Mouse (Mus musculus): ENCODE results near the gene Snf8. TPM values are rescaled to one million over a fixed set of nuclear protein-coding genes. Genes with fewer than 3 reads are reported as not detected.
A peak's percentile ranks its signal among the peaks of the same experiment; 100 is the strongest.

Gene Snf8
- polyA plus RNA-seq, 1 experiment from 2014 or later, result 97.8 TPM

DNA sequence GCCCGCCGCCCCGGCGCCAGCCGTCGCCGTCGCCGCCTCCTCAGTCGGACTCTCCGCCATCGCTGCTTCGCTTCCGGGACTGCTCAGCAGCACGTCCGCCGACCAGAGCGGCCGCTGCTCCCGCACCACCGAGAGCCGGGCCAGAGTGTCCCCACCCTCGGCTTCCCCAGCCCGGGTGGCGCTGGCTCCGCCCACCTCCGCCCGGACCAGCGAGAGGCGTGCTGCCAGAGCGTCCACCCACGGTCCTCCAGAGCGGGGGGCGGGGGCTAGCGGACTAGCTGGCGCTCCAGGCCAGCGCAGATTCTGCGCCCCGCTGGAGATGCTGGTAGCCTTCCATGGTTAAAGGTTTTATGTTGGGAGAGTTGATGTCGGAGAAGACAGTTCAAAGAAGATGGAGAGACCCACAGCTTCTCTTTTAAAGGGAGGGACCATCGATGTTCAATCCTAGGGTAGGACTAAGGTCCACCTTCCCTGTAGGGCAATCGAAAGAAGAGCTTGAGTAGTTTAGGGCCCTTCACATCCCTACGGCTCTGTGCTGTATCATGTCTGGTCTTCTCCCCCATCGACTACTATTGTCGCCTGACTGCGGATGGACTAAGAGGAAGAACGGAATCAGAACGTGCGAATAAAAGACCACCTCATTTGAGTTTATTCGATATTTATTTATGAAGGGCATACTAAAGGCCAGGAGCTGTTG, 30.7 kb downstream of the Snf8 start, which contains the start of gene Ube2z:
Gene Ube2z (minus strand): TSS at position 174 of the 697 bp plus-strand sequence.
- 4% methylated on average over 45 of the region's 50 CpGs for WGBS
- H3K4me1 ChIP-seq (ENCODE audit: control insufficient read depth, insufficient read depth, low read length), result peaks cover 21% of the 10 kb centered on the region
- H3K27me3 ChIP-seq (replicated peaks; ENCODE audit: control insufficient read depth, insufficient read depth, low read length), result no peaks in the 10 kb centered on the region
- H3K27ac ChIP-seq (ENCODE audit: low read length), result peak within 1 kb of the TSS; percentile 87
- peaks cover 8% of the 10 kb centered on the region for H3K36me3 ChIP-seq (ENCODE audit: control insufficient read depth, insufficient read depth, low read length)
- H3K4me3 ChIP-seq (ENCODE audit: low read length), result peak within 1 kb of the TSS; percentile 93
- H3K4me2 ChIP-seq (ENCODE audit: low read depth, low read length), result peak within 1 kb of the TSS; percentile 66
- H3K9me3 ChIP-seq (ENCODE audit: control insufficient read depth, low read length), result no peaks in the 10 kb centered on the region
- H3K9ac ChIP-seq (ENCODE audit: low read depth, low read length), result peak within 1 kb of the TSS; percentile 90
- ATAC-seq, result peak; percentile 99

DNA sequence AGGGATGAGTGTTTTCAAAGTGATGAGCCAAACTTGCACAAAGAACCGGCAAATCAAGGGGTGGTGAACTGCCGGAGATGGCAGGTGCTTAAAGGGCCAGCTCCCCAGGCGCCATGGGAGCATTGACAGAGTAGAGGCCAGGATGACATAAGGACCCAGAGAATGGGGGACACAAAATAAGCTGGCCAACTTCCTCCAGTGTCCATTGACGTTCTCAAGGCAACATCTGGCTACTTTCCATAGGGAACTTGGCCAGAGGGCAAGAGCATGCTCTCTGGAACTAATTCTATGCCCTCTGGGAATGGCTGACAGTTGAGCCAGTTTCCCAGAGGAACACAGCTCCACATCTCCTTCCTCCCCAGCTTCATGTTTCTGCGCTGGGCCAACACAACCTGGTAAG, 33.5 kb downstream of the Snf8 start:
- no peak overlapping the region for H3K4me2 ChIP-seq (ENCODE audit: low read depth, low read length)
- WGBS, result 69% methylated on average over 5 of the region's 5 CpGs
- no peak for ATAC-seq
- no peak overlapping the region; the same call in 1 of the 2 replicates for H3K27ac ChIP-seq (ENCODE audit: low read length)
- H3K4me3 ChIP-seq (ENCODE audit: low read length), result no peak overlapping the region
- H3K4me1 ChIP-seq (ENCODE audit: control insufficient read depth, insufficient read depth, low read length), result peaks cover 16% of the 10 kb centered on the region
- no peak overlapping the region for H3K9ac ChIP-seq (ENCODE audit: low read depth, low read length)
- peaks cover 7% of the 10 kb centered on the region; the same call in 1 of the 2 replicates for H3K36me3 ChIP-seq (ENCODE audit: control insufficient read depth, insufficient read depth, low read length)
- no peaks in the 10 kb centered on the region for H3K9me3 ChIP-seq (ENCODE audit: control insufficient read depth, low read length)
- no peaks in the 10 kb centered on the region for H3K27me3 ChIP-seq (replicated peaks; ENCODE audit: control insufficient read depth, insufficient read depth, low read length)

DNA sequence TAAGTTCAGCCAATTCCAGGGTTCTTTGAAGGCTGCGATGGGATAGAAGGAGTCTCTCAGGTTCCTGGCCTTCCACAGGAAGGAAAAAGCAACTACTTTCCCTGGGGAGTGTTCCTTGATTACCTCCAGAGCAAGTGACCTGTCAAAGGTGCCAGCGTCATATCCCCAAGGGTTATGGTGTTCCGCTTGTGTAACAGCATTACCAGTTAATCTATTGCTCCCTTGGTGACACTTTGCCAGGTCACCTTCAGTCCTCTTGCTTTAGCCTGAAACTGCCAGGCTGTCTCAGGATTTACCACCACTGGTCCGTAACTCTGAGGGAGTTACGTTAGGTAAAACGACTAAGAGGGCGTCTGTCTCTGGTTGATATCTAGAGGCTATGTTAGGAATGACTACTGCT, 35.7 kb downstream of the Snf8 start:
- Histone ChIP-seq H3K4me3 (ENCODE audit: low read length) (no peak overlapping the region), H3K9ac (ENCODE audit: low read depth, low read length) (no peak overlapping the region), H3K4me1 (ENCODE audit: control insufficient read depth, insufficient read depth, low read length) (peaks cover 12% of the 10 kb centered on the region; the same call in 1 of the 2 replicates), H3K27me3 (replicated peaks; ENCODE audit: control insufficient read depth, insufficient read depth, low read length) (no peaks in the 10 kb centered on the region), H3K4me2 (ENCODE audit: low read depth, low read length) (no peak overlapping the region), H3K36me3 (ENCODE audit: control insufficient read depth, insufficient read depth, low read length) (peaks cover 7% of the 10 kb centered on the region; the same call in 1 of the 2 replicates), H3K9me3 (ENCODE audit: control insufficient read depth, low read length) (no peaks in the 10 kb centered on the region), H3K27ac (ENCODE audit: low read length) (no peak overlapping the region)
- WGBS, result 92% methylated on average over 7 of the region's 7 CpGs
- no peak for ATAC-seq

DNA sequence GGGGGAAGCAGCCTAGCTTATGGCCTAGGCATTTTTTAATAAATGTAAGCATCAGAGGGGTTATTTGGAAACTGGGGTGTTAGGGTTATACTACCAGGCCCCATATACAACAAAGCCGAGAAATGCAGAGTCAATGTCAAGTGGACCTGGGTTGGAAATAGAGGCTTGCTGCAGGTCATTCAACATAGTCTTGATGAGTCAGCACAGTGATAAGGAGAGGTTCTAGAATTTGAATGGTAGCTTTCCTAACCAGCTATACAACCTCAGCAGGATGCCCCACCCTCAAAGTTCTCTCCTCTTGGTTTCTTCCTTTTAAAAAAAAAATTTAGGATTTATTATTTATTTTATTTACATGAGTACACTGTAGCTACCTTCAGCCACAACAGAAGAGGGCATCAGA, 36.3 kb downstream of the Snf8 start:
- no peak for ATAC-seq
- 87% methylated on average over 1 of the region's 1 CpGs for WGBS
- H3K4me1 ChIP-seq (ENCODE audit: control insufficient read depth, insufficient read depth, low read length), result peaks cover 6% of the 10 kb centered on the region; the same call in 1 of the 2 replicates
- no peak overlapping the region for H3K9ac ChIP-seq (ENCODE audit: low read depth, low read length)
- no peak overlapping the region for H3K4me2 ChIP-seq (ENCODE audit: low read depth, low read length)
- no peaks in the 10 kb centered on the region for H3K9me3 ChIP-seq (ENCODE audit: control insufficient read depth, low read length)
- no peaks in the 10 kb centered on the region for H3K27me3 ChIP-seq (replicated peaks; ENCODE audit: control insufficient read depth, insufficient read depth, low read length)
- H3K27ac ChIP-seq (ENCODE audit: low read length), result no peak overlapping the region
- H3K36me3 ChIP-seq (ENCODE audit: control insufficient read depth, insufficient read depth, low read length), result peaks cover 7% of the 10 kb centered on the region; the same call in 1 of the 2 replicates
- no peak overlapping the region for H3K4me3 ChIP-seq (ENCODE audit: low read length)

DNA sequence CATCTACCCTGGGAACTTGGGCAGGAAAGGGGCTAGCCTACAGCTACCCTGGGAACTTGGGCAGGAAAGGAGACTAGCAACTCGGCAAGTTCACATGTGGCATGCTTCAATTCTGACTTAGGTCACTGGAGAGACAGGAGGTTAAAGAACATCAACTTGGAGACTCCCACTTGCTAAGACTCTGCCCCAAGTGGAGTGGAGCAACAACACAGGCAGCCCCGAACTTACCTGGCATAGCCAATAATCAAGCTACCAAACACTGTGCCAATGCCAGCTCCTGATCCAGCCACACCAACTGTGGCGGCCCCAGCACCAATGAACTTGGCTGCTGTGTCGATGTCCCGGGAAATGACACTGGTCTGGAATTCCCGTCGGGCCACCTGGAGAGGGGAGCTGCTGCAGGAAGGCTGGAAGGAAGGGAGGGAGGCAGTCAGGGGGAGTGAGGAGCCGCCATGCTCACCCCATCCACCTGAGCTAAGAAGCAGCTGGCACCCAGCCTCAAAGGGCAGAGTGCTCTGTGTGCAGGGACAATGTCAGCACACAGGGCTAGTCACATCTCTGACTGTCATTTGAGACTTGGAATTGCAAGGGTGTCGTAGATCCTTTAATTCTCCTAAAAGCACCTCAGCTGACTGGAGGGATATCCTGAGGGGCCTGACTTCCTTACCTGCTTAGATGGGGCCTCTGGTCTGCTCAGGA, 38.8 kb downstream of the Snf8 start:
- no peak overlapping the region for H3K27ac ChIP-seq (ENCODE audit: low read length)
- H3K36me3 ChIP-seq (ENCODE audit: control insufficient read depth, insufficient read depth, low read length), result peaks cover 7% of the 10 kb centered on the region; the same call in 1 of the 2 replicates
- H3K27me3 ChIP-seq (replicated peaks; ENCODE audit: control insufficient read depth, insufficient read depth, low read length), result no peaks in the 10 kb centered on the region
- H3K9ac ChIP-seq (ENCODE audit: low read depth, low read length), result peak overlapping the region; percentile 89; the same call in 1 of the 2 replicates
- peak overlapping the region; percentile 59 for H3K4me2 ChIP-seq (ENCODE audit: low read depth, low read length)
- WGBS, result 81% methylated on average over 9 of the region's 9 CpGs
- ATAC-seq, result no peak
- H3K4me3 ChIP-seq (ENCODE audit: low read length), result peak overlapping the region; percentile 83
- peaks cover 6% of the 10 kb centered on the region; the same call in 1 of the 2 replicates for H3K4me1 ChIP-seq (ENCODE audit: control insufficient read depth, insufficient read depth, low read length)
- no peaks in the 10 kb centered on the region for H3K9me3 ChIP-seq (ENCODE audit: control insufficient read depth, low read length)

DNA sequence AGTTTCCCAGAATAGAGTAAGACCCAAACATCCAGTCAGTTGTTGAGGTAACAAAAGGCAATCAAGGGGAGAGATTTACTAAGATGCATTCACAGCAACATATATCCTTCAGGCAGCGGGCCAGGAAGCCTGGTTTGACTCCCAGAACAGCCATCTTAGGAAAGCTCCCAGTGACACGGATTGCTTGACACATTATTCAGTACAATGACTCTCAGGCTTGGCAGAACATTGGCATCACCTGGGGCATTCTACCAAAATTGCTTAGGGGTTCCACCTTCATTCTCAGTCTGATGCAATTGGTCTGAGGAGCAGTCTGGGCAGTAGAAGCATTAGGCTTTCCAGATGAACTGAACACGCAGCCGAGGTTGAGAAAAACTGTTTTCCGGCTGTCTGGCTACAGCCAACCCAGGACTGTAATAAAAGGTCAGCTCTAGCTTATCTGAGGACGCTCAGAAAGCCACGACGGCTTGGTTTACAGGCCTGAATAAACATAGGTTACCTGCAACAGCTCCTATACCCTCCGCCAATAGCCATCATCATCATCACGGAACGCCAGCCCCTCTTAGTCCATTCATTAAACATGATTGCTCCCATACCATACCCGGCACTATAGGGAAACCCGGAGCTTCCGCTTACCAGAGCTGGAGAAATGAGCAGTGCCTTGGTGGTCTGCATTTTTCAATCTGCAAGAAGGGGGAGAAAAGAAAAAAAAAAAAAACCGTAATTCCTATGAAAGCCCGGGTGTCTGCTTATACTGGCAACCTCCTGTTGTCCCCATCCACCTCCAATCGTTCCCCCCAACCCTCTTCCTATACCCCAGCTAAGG, 39.9 kb downstream of the Snf8 start:
- Histone ChIP-seq H3K4me3 (ENCODE audit: low read length) (peak overlapping the region; percentile 83), H3K4me1 (ENCODE audit: control insufficient read depth, insufficient read depth, low read length) (peaks cover 6% of the 10 kb centered on the region; the same call in 1 of the 2 replicates), H3K4me2 (ENCODE audit: low read depth, low read length) (peak overlapping the region; percentile 59), H3K9me3 (ENCODE audit: control insufficient read depth, low read length) (no peaks in the 10 kb centered on the region), H3K9ac (ENCODE audit: low read depth, low read length) (peak overlapping the region; percentile 89), H3K27ac (ENCODE audit: low read length) (peak overlapping the region; percentile 88), H3K27me3 (replicated peaks; ENCODE audit: control insufficient read depth, insufficient read depth, low read length) (no peaks in the 10 kb centered on the region), H3K36me3 (ENCODE audit: control insufficient read depth, insufficient read depth, low read length) (peaks cover 7% of the 10 kb centered on the region; the same call in 1 of the 2 replicates)
- WGBS, result 12% methylated on average over 17 of the region's 17 CpGs
- no peak for ATAC-seq

DNA sequence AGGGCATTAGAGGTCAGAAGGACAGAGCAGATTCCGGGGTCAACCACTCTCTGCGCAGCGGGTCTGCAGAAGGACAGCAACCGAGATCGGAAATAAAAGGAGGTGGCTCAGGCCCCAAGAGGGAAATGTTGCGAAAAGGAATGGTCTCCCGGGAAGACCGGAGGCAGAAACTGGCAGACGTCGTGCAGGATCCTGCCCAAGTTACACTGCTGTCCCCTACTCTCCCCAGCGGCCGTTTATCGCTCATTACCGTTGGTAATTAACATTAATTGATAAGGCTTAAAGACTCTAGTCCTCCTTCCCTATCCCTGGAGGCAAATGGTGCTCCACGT, 40.5 kb downstream of the Snf8 start:
- no peaks in the 10 kb centered on the region for H3K9me3 ChIP-seq (ENCODE audit: control insufficient read depth, low read length)
- peak overlapping the region; percentile 59 for H3K4me2 ChIP-seq (ENCODE audit: low read depth, low read length)
- ATAC-seq, result peak; percentile 15
- peaks cover 7% of the 10 kb centered on the region; the same call in 1 of the 2 replicates for H3K36me3 ChIP-seq (ENCODE audit: control insufficient read depth, insufficient read depth, low read length)
- peak overlapping the region; percentile 89 for H3K9ac ChIP-seq (ENCODE audit: low read depth, low read length)
- peak overlapping the region; percentile 83 for H3K4me3 ChIP-seq (ENCODE audit: low read length)
- WGBS, result 0% methylated on average over 15 of the region's 15 CpGs
- H3K27ac ChIP-seq (ENCODE audit: low read length), result peak overlapping the region; percentile 88
- H3K27me3 ChIP-seq (replicated peaks; ENCODE audit: control insufficient read depth, insufficient read depth, low read length), result no peaks in the 10 kb centered on the region
- H3K4me1 ChIP-seq (ENCODE audit: control insufficient read depth, insufficient read depth, low read length), result peaks cover 6% of the 10 kb centered on the region; the same call in 1 of the 2 replicates

DNA sequence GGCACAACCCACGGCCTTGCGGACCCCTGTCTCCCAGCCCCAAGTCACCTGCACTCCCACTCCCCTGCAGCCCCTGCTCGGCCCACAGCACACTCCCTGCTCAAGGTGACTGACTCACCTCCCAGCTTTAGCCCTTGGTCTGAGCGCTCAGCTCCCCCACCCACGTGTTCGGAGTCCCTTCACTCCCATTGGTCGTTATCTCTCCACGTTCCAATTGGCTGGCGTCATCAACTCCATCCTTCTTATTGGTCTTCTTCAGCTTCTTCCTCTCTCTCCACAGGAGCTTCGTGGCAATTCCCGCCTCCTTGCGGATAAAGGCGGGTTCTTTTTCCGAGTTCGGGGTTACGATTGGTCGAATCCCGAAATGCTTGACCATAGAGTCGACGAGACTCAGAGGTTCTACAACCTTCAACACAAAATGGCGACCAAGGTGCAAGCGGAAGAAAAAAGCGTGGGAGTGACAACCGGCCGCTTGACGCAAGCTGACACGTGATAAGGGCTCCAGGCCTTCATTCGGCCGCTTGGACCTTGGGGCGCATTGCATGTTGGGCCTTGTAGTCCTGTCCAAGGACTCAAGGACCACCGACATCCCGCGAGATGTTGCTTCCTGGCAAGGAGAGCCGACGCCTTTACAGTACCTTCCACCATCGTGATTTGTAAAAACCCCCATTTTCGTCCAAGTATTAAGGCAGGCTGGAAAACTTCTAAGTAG, 41.0 kb downstream of the Snf8 start, which contains the start of gene Atp5g1:
Gene Atp5g1 (minus strand): TSS at position 162 of the 712 bp plus-strand sequence.
- WGBS, result under 1% methylated on average over 37 of the region's 37 CpGs
- H3K27me3 ChIP-seq (replicated peaks; ENCODE audit: control insufficient read depth, insufficient read depth, low read length), result no peaks in the 10 kb centered on the region
- no peaks in the 10 kb centered on the region for H3K9me3 ChIP-seq (ENCODE audit: control insufficient read depth, low read length)
- ATAC-seq, result peak; percentile 97
- peak within 1 kb of the TSS; percentile 88 for H3K27ac ChIP-seq (ENCODE audit: low read length)
- H3K4me2 ChIP-seq (ENCODE audit: low read depth, low read length), result peak within 1 kb of the TSS; percentile 59
- peaks cover 6% of the 10 kb centered on the region; the same call in 1 of the 2 replicates for H3K4me1 ChIP-seq (ENCODE audit: control insufficient read depth, insufficient read depth, low read length)
- peaks cover 7% of the 10 kb centered on the region; the same call in 1 of the 2 replicates for H3K36me3 ChIP-seq (ENCODE audit: control insufficient read depth, insufficient read depth, low read length)
- peak within 1 kb of the TSS; percentile 83 for H3K4me3 ChIP-seq (ENCODE audit: low read length)
- H3K9ac ChIP-seq (ENCODE audit: low read depth, low read length), result peak within 1 kb of the TSS; percentile 89
